Mouse (Mus musculus): Measurements from ENCODE around the gene Cad. TPM values are rescaled to one million over a fixed set of nuclear protein-coding genes. Genes with fewer than 3 reads are reported as not detected.
A peak's percentile ranks its signal among the peaks of the same experiment; 100 is the strongest.
"Not testable (repeated sequence)": the region's sequence is repeated elsewhere in the genome, so short reads cannot be mapped to it uniquely, and the experiment has no call there.

Gene Cad
- polyA plus RNA-seq, 1 experiment from 2014 or later: 26.3 TPM

DNA sequence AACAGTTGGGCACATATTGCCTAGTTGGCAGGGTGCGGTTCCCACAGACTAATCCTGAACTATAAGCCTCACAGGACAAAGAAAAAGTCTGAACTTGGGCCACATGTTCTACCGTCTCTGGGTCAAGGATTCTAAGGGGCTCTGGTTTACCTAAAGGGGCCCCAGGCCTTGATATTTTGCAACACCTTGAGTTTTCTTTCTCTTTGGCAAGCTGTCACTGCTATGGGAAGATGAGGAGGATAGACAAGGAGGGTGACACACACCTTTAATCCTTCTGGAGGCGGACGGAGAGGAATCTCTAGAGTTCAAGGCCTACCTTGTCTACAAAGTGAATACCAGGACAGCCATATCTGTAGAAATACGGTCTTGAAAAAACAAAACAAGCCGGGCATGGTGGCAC lies 8.2 kb upstream of the Cad start:
- no peak overlapping the region for H3K4me3 ChIP-seq
- no peaks in the 10 kb centered on the region for H3K9me3 ChIP-seq
- no peak overlapping the region for H3K9ac ChIP-seq
- WGBS: 93% methylated on average over 6 of the region's 6 CpGs
- H3K36me3 ChIP-seq: peaks cover 17% of the 10 kb centered on the region
- no peaks in the 10 kb centered on the region for H3K27me3 ChIP-seq
- no peak overlapping the region for H3K27ac ChIP-seq
- ATAC-seq (ENCODE audit: insufficient number of reproducible peaks, low FRiP score, low TSS enrichment, low read depth): no peak
- no peak overlapping the region; the same call in 1 of the 2 replicates for H3K4me2 ChIP-seq
- H3K4me1 ChIP-seq: peaks cover 5% of the 10 kb centered on the region; the same call in 1 of the 2 replicates

DNA sequence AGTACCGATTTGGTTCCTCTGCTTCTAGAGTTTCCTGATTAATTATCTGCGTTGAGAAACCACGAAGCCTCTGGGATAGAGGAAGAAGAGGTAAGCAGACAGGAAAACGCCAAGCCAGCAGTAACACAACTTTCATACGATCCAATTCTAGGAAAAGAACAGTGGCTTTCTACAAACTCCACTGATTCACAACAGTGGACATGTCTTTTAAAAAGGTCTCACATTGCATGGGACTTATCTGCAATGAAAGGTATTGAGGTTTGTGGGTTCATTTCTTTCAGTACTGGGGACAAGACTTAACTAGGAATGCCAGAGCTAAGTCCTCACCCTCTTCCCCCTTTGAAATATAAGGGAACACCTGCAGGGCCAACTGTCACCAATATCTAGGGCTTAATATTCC lies 7.5 kb upstream of the Cad start:
- peak overlapping the region; percentile 70 for H3K4me2 ChIP-seq

DNA sequence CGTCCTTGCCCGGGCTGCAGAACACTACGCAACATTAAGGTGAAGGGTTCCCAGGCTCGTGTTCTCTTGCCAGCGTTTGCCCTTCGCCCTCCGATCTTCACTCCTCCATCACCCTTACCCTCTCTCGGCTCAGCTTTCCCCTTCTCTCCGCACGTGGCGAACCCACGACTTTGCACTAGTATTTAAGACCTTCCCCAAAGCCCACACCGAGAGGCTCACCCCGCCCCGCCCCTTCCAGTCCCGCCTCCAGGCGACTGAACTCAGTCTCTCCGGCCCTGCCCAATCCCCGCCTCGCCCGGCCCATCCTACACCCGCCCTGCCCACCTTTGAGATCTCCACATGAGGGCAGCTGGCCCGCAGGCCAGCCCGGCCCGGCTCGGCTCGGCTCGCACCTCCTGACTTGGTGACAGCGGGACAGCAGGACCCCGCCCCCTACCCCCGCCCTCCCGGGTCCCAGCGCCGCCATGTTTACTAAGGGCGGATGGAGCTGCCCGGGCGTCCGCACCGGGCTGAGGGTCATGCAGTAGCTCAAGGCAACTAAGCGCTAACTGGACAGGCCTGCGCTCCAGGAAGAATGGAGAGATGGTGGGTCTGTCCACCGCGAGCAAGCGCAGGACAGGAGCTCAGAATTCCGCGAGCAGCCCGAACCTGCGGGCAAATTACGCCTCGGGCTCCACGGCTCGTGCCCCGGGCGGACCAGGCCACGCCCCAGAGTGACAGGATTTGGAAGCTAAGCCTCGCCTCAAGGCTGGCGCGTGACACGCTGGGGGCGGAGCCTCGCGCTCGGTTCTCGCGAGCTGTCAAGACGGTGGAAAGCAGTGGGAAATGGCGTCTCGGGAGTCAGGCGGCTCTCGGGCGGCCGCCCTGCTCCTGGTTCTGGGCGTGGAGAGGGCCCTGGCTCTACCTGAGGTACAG lies 6.5 kb upstream of the Cad start, which contains the start of gene Atraid:
TSS of gene Atraid (plus strand) at position 465 of the 915 bp plus-strand sequence.
- WGBS: under 1% methylated on average over 73 of the region's 73 CpGs
- peaks cover 10% of the 10 kb centered on the region for H3K36me3 ChIP-seq
- H3K9ac ChIP-seq: peak within 1 kb of the TSS; percentile 81
- ATAC-seq (ENCODE audit: insufficient number of reproducible peaks, low FRiP score, low TSS enrichment, low read depth): peak; percentile 95
- H3K27me3 ChIP-seq: no peaks in the 10 kb centered on the region
- H3K9me3 ChIP-seq: no peaks in the 10 kb centered on the region
- H3K4me2 ChIP-seq: peak within 1 kb of the TSS; percentile 70
- peaks cover 5% of the 10 kb centered on the region; the same call in 1 of the 2 replicates for H3K4me1 ChIP-seq
- H3K27ac ChIP-seq: peak within 1 kb of the TSS; percentile 96
- peak within 1 kb of the TSS; percentile 85 for H3K4me3 ChIP-seq

More for the DNA sequence above, 7.5 kb upstream of the Cad start:
- H3K9ac ChIP-seq: no peak overlapping the region
- H3K4me1 ChIP-seq: peaks cover 5% of the 10 kb centered on the region; the same call in 1 of the 2 replicates
- H3K4me3 ChIP-seq: peak overlapping the region; percentile 85
- 72% methylated on average over 5 of the region's 5 CpGs for WGBS
- H3K27ac ChIP-seq: no peak overlapping the region
- ATAC-seq (ENCODE audit: insufficient number of reproducible peaks, low FRiP score, low TSS enrichment, low read depth): no peak
- no peaks in the 10 kb centered on the region for H3K27me3 ChIP-seq
- peaks cover 11% of the 10 kb centered on the region for H3K36me3 ChIP-seq
- H3K9me3 ChIP-seq: no peaks in the 10 kb centered on the region

DNA sequence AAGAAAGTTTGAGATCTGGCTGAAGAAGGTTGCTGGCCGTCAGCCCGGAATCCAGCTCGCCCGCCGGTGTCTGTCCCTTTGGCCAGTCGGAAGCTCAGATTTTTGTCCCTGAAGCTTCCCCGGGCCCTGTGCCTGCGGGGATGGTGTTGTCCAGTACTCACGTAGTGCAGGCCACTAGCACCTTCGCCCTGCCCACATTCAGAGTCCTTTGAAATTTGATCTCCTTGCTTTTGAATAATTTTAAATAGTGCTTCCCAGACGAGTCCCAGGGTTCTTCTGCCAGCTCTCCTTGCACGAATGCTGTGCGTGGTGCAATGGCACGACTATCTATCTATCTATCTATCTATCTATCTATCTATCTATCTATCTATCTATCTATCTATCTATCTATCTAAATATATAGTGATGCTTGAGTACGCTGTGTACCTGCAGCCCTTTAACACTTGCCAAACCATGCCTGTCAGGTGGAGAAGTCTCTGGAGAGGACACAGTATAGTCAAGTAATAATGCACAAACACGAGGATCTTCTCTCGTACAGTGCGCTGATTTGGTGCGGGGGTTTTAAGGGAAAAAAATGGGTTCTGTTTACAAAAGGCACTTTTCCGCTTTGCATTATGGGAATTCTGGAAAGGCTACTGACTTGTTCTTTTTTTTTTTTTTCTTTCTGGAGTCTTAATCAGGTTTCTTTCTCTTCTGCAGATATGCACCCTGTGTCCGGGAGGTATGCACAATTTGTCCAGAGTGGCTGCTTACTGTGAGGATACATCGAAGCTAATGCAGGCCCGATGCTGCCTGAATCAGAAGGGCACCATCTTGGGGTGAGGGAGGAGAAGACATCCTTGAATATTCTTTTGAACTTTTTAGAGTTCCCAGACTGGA lies 5.6 kb upstream of the Cad start, which contains the start of gene Slc5a6:
TSS of gene Slc5a6 (minus strand) at position 162 of the 879 bp plus-strand sequence.
- H3K9ac ChIP-seq: peak within 1 kb of the TSS; percentile 81

DNA sequence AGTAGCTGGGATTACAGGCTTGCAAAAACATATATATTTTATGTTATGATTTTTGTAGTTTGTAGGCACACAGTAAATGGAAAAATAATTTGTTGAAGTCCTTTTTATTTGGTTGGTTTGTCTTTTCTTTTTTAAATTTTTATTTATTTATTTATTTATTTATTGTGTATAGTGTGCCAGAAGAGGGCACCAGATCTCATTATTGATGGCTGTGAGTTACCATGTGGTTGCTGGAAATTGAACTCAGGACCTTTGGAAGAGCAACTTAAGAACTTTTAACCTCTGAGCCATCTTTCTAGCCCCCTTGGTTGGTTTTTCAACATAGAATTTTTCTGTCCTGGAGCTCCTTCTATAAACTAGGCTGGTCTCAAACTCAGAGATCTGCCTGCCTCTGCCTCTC lies 4.2 kb upstream of the Cad start:
- Histone ChIP-seq H3K9ac (no peak overlapping the region), H3K27ac (no peak overlapping the region), H3K9me3 (no peaks in the 10 kb centered on the region), H3K36me3 (peaks cover 7% of the 10 kb centered on the region; the same call in 1 of the 2 replicates), H3K27me3 (no peaks in the 10 kb centered on the region), H3K4me3 (no peak overlapping the region), H3K4me2 (no peak overlapping the region), H3K4me1 (peaks cover 17% of the 10 kb centered on the region)
- no peak for ATAC-seq (ENCODE audit: insufficient number of reproducible peaks, low FRiP score, low TSS enrichment, low read depth)

More for the DNA sequence above, 5.6 kb upstream of the Cad start, which contains the start of gene Slc5a6:
- 1% methylated on average over 23 of the region's 23 CpGs for WGBS
- peak within 1 kb of the TSS; percentile 96 for H3K27ac ChIP-seq
- H3K4me1 ChIP-seq: peaks cover 8% of the 10 kb centered on the region
- peak within 1 kb of the TSS; percentile 85 for H3K4me3 ChIP-seq
- peaks cover 7% of the 10 kb centered on the region; the same call in 1 of the 2 replicates for H3K36me3 ChIP-seq
- H3K4me2 ChIP-seq: peak within 1 kb of the TSS; percentile 70
- no peak; the same call in 1 of the 2 replicates for ATAC-seq (ENCODE audit: insufficient number of reproducible peaks, low FRiP score, low TSS enrichment, low read depth)
- H3K27me3 ChIP-seq: no peaks in the 10 kb centered on the region
- H3K9me3 ChIP-seq: no peaks in the 10 kb centered on the region

DNA sequence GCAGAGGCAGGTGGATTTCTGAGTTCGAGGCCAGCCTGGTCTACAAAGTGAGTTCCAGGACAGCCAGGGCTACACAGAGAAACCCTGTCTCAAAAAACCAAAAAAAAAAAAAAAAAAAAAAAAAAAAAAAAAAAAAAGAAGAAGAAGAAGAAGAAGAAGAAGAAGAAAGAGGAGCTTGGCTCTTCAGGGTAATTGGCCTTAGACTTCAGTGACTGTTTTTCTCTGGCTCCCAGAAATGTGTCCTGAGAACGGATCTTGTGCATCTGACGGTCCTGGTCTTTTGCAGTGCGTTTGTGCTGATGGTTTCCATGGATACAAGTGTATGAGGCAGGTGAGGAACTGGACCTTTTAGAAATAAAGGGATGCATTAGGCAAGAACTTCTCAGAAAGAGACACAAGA lies 852 bp upstream of the Cad start:
- 0 out of 2 replicates have a peak overlapping the region, but pooled peaks have one; percentile 31 for H3K9ac ChIP-seq

DNA sequence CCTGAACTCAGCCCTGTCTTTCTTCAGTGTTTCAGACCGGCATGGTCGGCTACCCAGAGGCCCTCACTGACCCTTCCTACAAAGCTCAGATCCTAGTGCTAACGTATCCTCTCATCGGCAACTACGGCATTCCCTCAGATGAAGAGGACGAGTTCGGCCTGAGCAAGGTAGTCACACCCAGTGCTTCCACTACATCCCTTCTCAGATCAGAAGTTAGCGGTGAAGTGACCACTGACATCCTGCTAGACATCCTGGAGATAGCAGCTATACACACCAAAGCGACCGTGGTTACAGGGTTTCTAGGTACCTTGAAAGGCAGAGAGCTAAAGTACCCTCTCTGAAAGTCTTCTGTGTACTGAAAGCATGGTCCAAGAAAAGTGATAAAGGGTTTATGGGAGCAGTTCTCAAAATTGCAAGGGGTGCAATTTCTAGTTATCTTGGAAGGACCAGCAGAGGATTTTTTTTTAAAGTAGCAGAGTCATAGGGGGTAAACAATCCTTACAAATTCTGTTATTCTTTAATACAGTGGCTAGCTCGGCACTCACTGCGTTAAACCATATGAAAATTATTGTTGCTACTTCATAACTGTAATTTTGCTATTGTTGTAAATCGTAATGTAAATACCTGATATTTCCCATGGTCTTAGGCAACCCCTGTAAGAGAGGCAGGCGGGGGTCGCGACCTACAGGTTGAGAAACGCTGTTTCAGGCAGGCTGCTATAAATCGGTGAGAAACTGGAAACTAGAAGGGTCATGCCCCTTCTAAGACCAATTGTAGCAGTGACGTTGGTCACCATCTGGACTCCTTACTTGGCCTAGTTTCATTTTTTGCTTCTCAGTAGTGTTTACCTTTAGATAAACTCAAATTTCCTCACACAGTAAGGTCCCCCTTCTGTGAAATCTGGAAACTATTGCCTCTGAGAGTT lies 898 bp downstream of the Cad start:
- WGBS: 14% methylated on average over 19 of the region's 19 CpGs
- no peaks in the 10 kb centered on the region for H3K27me3 ChIP-seq
- peaks cover 40% of the 10 kb centered on the region for H3K36me3 ChIP-seq
- peaks cover 19% of the 10 kb centered on the region for H3K4me1 ChIP-seq
- ATAC-seq (ENCODE audit: insufficient number of reproducible peaks, low FRiP score, low TSS enrichment, low read depth): peak; percentile 18
- peak overlapping the region; percentile 88 for H3K27ac ChIP-seq
- peak overlapping the region; percentile 82 for H3K4me2 ChIP-seq
- no peaks in the 10 kb centered on the region for H3K9me3 ChIP-seq
- H3K4me3 ChIP-seq: peak overlapping the region; percentile 70
- H3K9ac ChIP-seq: peak overlapping the region; percentile 69

More for the DNA sequence above, 852 bp upstream of the Cad start:
- H3K27me3 ChIP-seq; H3K9me3 ChIP-seq; ATAC-seq (ENCODE audit: insufficient number of reproducible peaks, low FRiP score, low TSS enrichment, low read depth): not testable (repeated sequence)
- H3K27ac ChIP-seq: peak overlapping the region; percentile 88
- peak overlapping the region; percentile 82 for H3K4me2 ChIP-seq
- 61% methylated on average over 4 of the region's 4 CpGs for WGBS
- peaks cover 23% of the 10 kb centered on the region for H3K36me3 ChIP-seq
- peak overlapping the region; percentile 70 for H3K4me3 ChIP-seq
- H3K4me1 ChIP-seq: peaks cover 19% of the 10 kb centered on the region

DNA sequence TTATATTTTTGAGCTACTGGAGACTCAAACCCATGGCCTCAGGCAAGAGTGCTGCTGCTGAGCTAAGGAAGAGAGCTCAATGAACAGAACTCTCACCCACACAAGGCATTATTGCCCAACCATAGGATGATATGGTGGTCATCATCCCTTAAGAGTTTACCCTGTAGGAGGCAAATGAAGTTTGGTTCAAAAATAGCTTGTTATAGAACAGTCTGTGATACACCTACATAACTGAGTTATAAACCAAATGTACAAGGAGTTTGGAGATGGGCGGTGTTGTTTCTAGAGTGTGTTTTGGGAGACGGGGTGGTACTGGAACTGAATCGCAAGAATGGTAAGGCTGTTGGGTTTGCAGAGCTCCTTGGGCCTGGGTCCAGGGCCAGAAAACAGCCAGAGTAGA lies 15.2 kb downstream of the Cad start:
- WGBS: 93% methylated on average over 3 of the region's 3 CpGs
- Histone ChIP-seq H3K9me3 (no peaks in the 10 kb centered on the region), H3K36me3 (peaks cover 95% of the 10 kb centered on the region), H3K9ac (no peak overlapping the region), H3K27ac (no peak overlapping the region), H3K4me2 (no peak overlapping the region), H3K4me3 (no peak overlapping the region), H3K4me1 (no peaks in the 10 kb centered on the region), H3K27me3 (no peaks in the 10 kb centered on the region)
- no peak for ATAC-seq (ENCODE audit: insufficient number of reproducible peaks, low FRiP score, low TSS enrichment, low read depth)

DNA sequence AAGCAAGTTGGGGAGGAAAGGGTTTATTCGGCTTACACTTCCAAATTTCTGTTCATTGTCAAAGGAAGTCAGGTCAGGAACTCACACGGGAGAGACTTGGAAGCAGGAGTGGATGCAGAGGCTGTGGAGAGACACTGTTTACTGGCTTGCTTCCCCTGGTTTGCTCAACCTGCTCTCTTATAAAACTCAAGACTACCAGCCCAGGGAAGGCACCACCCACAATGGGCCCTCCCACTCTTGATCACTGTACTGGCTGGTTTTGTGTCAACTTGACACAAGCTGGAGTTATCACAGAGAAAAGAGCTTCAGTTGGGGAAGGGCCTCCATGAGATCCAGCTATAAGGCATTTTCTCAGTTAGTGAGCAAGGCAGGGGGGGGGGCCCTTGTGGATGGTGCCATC lies 16.5 kb downstream of the Cad start:
- no peak overlapping the region for H3K27ac ChIP-seq
- no peak overlapping the region for H3K4me2 ChIP-seq
- no peaks in the 10 kb centered on the region for H3K4me1 ChIP-seq
- no peaks in the 10 kb centered on the region for H3K9me3 ChIP-seq
- H3K36me3 ChIP-seq: peaks cover 100% of the 10 kb centered on the region
- H3K4me3 ChIP-seq: no peak overlapping the region
- WGBS: 79% methylated on average over 2 of the region's 2 CpGs
- ATAC-seq (ENCODE audit: insufficient number of reproducible peaks, low FRiP score, low TSS enrichment, low read depth): no peak
- H3K9ac ChIP-seq: no peak overlapping the region
- no peaks in the 10 kb centered on the region for H3K27me3 ChIP-seq

DNA sequence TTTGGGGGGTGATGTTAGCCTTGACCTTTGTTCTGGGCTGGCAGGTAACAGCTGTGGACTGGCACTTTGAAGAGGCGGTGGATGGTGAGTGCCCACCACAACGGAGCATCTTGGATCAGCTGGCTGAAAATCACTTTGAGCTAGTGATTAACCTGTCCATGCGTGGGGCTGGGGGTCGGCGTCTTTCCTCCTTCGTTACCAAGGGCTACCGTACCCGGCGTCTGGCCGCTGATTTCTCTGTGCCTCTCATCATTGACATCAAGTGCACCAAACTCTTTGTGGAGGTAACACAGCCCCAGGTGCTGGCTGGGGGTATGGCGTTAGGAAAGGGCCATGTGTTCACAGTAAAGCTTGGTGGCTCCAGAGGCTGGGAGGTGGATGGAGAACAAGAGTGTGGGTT lies 17.2 kb downstream of the Cad start:
- 93% methylated on average over 11 of the region's 11 CpGs for WGBS
- no peaks in the 10 kb centered on the region for H3K4me1 ChIP-seq
- no peaks in the 10 kb centered on the region for H3K27me3 ChIP-seq
- ATAC-seq (ENCODE audit: insufficient number of reproducible peaks, low FRiP score, low TSS enrichment, low read depth): no peak
- H3K27ac ChIP-seq: no peak overlapping the region
- peaks cover 100% of the 10 kb centered on the region for H3K36me3 ChIP-seq
- H3K9me3 ChIP-seq: no peaks in the 10 kb centered on the region
- H3K4me2 ChIP-seq: no peak overlapping the region
- no peak overlapping the region for H3K9ac ChIP-seq
- H3K4me3 ChIP-seq: no peak overlapping the region

DNA sequence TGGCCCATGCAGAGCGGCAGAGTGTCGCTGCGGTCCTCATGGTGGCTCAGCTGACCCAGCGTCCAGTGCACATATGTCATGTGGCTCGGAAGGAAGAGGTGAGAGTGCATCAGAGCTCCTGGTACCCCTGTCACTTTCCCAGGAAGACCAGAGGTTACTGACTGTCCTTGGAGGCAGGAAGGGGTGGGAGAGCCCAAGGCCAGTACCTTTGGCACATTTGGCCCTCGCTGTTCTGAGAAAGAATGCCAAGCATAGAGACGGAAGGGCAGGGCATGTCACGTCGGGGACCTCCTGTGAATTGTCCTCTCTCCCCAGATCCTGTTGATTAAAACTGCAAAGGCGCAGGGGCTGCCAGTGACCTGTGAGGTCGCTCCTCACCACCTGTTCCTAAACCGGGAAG lies 18.6 kb downstream of the Cad start:
- no peak overlapping the region for H3K4me3 ChIP-seq
- peaks cover 100% of the 10 kb centered on the region for H3K36me3 ChIP-seq
- H3K9me3 ChIP-seq: no peaks in the 10 kb centered on the region
- H3K4me1 ChIP-seq: no peaks in the 10 kb centered on the region
- no peak overlapping the region for H3K4me2 ChIP-seq
- no peaks in the 10 kb centered on the region for H3K27me3 ChIP-seq
- 91% methylated on average over 12 of the region's 12 CpGs for WGBS
- no peak overlapping the region for H3K9ac ChIP-seq
- ATAC-seq (ENCODE audit: insufficient number of reproducible peaks, low FRiP score, low TSS enrichment, low read depth): no peak
- H3K27ac ChIP-seq: no peak overlapping the region

Data from limb, embryonic 15.5 days (tissue).